Mouse (Mus musculus) MEL-GATA-1-ER (cell line): ENCODE data around the gene Mybpc2.

Source experiments
- DNase-seq: peaks from one replicate; pipeline ENCODE4 v3.0.0-alpha.2; 2012; ENCODE audit warnings: low read depth; ENCODE audit errors: extremely low read depth

Gene Mybpc2

DNA sequence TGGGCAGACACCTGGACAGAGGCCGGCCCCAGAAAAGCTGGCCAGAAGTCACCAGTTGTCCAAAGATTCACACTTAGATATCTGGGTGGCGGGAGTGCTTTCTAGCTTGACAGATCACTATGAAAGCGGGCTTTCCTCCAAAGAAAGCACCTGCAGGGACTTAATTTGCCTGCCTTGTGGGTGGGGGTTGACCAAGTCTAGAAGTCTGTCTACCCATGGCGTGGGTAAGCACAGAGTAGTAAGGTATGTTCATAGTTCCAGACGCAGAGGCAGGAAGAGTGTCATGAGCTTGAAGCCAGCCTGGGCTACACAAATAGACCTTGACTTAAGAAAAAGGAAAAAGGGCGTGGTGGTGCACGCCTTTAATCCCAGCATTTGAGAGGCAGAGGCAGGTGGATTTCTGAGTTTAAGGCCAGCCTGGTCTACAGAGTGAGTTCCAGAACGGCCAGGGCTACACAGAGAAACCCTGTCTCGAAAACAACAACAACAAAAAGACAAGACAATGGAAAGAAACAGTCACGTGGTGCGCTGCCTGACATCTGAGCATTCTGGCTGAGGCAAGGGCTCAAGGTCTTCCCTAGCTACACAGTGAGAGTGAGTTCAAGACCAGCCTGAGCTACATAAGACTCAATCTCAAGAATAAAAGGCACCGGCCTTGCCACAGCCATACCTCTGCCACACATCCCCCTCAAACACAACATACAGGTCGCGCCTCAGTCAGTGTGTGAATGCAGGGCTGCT is 2.1 kb upstream of the Mybpc2 start:
- DNase-seq, result no peak

DNA sequence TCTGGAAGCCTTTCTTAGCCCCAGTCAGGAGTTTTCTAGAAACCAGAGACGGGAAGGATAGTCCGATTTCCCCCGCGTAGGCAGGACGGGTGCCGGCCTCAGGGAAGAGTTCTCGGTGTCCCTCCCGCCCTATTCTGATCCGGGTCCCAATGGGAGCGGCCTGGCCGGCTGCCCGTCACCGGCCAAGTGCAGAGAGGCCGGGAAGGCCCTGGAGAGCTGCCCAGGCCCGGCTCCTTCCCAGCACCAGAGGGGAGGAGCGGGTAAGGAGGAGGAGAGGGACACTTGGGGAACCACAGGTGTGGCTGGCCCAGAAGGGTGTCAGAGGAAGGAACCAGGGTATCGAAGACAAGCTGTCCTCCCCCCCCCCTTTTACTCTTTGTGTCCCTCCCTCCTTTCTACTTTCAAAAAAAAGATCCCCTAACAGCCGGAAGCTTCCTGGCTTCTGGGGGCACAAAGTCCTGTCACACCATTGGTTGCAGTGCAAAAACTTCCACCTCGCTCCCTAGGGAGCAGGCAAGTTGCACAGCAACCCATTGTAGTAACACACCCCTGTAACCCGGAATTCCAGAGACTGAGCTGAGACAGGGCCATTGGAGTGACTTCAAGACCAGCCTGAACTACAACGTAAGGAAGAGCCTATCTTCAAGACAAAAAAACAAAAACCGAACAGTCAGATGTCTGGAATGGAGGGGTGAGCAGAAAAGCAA is 823 bp upstream of the Mybpc2 start:
- DNase-seq, result no peak

DNA sequence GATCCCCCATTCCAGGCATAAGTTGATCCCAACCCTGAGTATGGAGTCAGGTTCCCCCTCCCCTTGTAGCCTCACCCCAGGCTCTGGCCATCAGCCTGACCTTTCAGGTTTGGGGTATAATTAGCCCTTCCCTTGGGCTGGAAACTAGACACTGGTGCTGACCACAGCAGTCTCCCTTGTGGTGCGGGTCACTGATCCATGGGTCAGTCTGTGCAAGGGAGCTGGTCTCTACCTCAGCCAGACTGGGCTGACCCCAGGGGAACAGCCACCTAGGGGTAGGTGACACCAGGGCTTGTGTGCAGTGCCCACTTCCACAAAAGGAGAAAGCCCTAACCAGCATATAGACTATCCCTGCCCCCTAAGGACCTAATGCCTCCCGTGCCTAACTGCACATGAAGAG is 1.4 kb downstream of the Mybpc2 start:
- no peak for DNase-seq

DNA sequence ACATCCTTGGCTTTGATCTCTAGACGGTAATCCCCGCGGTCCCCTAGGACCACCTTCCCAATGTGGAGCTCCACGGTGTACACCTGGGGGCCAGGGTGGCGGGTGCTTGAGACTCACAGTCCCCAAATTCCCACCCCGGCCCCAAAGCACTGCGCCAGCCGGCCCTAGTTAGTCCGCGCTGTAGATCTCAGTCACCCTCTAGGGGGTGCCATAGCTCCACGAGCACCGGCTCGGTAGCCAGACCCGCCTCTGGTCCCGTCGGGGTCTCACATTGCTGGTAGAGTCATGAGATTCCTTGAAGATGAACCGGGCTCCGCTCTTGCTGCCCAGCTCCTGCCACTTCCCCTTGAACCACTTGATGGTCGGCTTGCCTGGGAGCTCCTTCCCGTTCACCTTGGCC is 2.7 kb downstream of the Mybpc2 start:
- no peak for DNase-seq

DNA sequence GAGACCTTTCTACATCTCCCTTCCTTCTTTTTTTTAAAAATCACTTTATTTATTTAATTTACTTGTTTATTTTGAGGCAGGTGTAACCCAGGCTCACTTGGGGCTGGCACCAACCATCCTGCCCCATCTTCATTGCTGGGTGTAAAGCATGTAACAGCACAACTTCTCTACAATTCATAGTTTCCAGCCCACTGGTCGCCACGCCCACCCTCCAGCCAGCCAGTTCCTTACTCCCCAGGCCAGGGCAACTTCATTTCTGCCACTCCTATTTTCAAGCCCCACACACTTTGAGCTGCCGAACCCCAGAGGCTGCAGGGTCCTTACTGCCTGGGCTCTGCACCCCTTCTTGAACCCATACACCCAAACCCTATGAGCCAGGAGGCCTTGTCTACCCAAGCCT is 3.5 kb downstream of the Mybpc2 start:
- DNase-seq, result no peak

DNA sequence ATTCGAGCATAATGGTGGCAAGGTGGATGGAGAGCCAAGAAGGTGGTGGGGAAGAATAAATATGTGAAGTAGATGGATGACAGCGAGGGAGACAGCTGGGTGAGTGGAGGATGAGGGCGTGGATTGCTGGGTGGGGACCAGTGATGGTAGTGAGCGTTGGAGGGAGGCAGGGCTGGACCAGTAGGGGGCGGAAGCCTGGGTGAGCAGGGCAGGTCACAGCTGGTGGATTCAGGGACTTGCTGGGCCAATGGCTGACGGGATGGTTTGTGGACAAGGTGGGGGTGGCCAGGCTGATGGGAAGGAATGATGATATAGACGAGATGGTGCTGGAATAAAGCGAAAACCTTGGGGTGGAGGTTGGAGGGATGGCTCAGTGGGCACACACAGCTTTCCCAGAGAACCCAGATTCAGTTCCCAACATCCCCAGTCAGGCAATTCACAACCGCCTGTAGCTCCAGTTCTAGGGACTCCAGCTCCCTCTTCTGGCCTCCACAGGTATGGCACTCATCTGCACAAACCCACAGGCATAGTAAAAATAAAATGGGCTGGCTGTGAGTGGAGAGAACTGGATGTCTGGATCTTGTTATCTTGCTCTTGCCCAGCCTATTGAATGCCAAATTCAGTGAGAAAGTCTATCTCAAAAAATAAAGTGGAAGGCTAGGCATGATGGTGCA is 5.1 kb downstream of the Mybpc2 start:
- DNase-seq, result no peak

DNA sequence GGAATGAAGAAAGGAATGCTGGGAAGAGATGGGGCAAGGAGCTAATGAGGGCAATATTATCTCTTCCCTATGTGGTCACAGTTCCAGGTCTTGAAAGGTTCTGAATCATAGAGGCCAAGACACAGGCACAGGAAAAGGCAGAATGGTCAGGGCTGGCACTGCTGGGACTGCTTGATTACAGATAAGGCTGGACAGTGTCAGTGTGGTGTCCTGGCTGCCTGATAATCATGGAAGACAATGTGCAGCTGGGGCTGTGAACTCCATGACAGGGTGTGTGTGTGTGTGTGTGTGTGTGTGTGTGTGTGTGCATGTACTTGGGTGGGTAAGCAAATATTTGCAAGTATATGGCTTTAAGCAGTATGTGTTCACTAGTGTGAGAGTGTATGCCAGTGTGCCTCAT is 17.0 kb downstream of the Mybpc2 start:
- DNase-seq, result no peak

DNA sequence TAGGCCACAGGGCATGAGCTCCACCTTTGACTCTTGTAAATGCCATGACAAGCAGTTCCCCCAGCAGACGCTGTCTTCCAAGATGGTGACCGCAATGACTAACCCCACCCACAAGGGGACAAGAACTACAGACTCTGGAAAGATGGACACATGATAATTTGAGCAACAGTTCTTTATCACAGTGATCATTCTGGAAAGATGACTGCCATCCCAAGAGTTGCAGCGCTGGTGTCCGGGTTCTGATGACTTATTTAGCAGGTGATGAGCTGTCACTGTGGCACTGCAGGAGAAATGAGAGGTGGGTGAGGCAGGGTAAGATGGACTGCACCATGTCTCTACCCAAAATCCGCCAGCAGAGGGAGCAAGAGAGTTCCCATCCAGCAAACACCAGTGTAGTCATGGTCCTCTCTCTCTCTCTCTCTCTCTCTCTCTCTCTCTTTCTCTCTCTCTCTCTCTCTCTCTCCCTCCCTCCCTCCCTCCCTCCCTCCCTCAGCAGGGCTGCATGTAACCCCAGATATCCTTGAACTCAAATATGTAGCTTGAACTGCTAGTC is 22.8 kb downstream of the Mybpc2 start:
- DNase-seq, result peak; percentile 62

DNA sequence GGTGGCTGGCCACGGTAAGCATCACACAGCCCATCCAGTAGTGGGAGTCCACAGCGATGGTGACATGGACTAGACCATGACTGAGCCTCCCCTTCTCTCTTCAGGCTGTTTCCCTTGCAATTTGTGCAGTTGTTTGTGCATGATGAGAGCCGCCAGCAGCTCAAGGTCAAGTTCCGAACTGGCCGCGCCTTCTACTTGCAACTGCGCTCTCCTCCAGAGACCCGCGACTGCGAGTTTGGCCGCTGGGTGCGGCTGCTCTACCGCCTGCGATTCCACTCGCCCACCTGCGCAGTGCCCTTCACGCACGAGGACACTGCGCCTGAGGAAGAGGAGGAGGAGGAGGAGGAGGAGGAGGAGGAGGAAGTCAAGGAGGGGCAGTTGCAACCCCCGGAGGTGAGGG is 24.4 kb downstream of the Mybpc2 start:
- DNase-seq, result no peak

DNA sequence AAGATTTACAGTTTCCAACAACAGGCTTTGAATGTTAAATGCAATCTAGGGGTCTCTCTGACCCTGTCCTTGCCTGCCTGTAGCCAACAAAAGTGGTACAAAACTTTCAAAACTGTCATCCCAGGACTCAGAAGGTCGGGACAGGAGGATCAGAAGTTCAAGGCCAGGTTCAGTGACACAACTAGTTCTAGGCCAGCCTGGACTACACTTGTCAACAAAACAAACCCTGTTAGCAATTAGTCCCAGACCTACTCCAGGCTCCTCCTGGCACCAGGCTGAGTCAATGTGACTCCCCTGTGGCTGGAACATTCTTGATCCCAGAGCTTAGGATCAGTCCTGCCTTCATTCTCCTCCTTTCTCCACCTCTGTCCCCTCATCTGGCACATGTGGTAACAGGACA is 25.5 kb downstream of the Mybpc2 start:
- no peak for DNase-seq

DNA sequence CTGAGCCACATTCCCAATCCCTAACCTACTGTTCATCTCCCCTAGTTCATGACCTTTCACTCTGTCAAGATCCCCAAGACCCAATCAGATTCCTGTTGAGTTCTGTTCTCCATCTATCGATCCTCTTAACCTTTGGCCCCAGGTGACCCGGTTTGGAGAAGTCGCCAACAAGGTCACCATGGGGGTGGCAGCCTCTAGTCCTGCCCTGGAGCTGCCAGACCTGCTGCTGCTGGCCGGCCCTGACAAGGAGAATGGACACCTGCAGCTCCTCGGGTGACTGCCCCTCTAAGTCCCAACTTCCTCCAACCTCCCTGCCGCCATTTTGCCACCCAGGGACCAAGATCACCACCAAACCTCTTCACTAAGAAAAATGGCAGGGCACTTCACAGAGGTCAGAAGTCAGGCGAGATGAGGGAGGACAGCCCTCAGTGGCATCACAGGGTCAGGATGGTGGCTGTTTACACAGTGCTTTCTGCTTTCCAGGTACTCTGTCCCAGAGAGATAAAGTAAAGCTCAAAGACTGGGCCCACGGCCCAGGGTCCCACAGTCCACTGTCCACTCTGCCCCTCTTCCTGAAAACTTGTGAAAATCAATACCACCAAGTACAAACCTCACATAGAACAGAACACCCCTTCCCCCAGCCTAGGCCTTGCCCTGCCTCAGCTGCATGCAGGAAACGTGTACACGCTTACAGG is 26.9 kb downstream of the Mybpc2 start:
- DNase-seq, result no peak

DNA sequence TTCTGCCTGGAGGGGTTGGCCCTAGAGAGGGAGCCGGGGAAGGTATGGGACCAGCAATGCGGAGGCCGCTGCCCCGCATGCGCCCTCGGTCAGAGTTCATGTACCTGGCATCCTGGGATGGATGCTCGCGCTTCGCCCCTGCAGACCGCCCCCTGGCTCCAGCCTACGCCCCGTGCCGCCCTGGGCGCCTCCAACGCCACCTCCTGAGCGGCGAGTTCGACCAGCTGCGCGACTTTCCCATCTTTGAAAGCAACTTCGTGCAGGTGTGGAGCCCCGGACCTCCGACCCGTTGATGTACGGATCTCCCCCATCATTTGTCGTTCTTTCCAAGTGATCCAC is 27.7 kb downstream of the Mybpc2 start:
- no peak for DNase-seq

DNA sequence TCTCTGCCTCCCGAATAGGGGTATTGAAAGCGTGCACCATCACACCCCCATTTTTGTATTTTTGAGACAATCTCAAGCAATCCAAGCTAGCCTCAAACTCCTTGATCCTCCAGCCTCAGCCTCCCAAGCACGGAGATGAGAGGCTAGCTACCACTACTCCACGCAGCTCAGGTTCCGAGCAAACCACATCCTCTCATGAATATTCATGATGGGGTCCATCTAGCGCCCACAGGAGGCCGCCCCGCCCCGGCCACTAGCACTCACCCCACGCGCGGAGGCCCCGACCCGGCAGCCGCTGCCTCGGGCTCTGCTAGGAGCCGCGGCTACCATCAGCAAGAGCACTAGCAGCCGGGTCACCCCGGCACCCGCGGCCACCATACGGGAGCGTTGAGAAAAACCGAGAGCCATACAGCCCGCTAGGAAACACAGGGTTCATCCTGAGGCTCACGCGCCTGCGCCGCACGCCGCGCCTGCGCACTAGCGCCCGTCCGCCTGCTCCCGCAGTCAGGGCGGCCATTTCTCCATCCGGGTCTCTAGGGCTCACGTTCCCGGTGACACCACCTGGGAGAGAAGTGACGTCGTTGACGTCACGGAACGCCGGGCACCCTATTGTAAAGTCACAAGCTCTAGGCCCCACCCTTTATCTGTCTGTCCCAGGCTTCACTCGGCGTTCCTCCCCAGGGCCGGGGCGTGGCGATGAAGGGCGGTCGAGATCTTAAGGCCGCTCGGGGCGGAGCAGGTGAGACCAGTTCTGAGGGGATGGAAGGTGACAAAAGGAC is 28.3 kb downstream of the Mybpc2 start, which contains the start of the genes Emc10 and Fam71e1:
TSS of gene Emc10 (minus strand) at position 538 of the 779 bp plus-strand sequence.
TSS of gene Fam71e1 (plus strand) at position 590 of the 779 bp plus-strand sequence.
- peak; percentile 99 for DNase-seq

DNA sequence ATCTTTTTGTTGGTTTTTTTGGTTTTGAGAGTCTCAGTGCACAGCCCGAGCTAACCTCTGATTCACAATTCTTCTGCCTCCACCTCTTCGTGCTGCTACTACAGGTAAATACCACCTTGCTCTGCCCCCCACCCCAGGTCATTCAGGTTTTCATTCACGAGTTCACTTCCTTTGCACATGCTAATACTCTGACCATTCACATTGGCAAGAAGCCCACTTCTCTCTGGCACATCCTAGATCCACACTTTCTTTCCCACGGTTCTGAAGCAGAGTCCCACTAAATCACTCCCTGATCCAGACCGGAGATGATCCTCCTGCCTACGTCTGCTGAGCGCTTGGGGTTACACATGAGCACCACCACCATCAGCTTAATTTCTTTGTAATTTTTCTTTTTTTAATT is 29.4 kb downstream of the Mybpc2 start:
- no peak for DNase-seq

DNA sequence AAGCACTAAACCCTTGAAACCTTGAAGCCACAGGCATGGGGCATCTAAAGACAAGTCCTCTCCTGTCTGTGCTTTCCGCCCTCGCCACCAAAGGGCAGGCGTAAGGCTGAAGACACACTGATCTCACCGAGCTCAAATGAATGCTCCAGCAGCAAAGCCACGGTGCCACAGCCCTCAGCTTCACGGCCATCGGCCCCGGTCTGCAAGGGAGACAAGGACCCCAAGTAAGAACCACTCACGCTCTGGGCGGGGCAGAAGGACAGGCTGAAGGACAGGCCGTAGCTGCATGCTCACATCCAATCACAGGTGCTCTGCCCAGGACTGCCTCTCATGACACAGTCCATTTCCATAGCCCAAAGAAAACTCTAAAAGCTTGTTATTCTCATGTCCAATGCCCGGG is 29.8 kb downstream of the Mybpc2 start:
- no peak for DNase-seq

DNA sequence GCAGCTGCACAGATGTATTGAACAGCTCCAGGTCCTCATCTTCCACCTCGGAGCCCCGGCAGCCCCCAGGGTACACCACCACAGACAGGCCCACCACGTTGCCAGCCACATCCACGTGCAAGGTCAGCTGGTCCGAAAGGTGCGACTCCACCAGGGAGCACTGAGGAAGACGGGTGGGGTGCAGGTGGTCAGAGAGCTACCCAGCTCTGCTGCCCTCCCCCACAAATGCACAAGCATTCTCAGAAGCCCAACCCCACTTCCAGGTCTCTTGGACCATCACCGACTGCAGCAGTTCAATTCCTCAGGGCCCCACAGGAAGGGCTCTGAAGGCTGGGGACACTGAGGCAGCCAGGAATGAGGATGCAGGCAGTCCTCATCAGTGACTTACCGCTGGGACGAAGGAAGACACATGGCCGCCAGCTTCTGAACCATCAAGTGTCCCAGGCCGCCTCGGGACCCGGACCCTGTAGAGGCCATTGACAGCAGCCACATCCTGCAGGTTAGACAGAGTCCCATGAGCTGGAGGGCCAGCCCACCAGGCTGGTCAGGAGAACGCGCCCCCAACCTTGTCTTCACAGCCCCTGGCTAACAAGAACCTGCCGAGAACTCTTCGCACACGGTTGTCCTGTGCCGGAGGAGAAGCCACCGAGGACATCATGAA is 32.2 kb downstream of the Mybpc2 start:
- DNase-seq, result no peak

DNA sequence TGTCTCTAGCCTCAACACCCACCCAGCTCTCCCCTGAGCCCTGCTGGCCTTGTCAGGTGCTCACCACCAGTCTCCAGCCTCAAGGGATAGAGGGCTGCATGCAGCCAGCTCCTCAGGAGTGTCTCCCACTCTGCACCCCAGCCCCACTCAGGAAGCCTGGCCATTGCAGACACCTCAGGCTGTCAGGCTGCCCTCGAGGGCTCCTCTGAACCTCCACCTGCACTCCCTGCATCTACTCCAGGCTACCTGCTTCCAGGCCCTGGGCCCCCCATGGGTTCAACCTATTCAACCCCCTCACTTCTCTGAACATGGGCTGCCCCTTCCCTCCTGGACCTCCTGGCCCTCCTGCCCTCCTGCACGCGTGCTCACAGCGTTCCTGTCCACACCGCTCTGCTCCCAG is 33.1 kb downstream of the Mybpc2 start:
- DNase-seq, result no peak

DNA sequence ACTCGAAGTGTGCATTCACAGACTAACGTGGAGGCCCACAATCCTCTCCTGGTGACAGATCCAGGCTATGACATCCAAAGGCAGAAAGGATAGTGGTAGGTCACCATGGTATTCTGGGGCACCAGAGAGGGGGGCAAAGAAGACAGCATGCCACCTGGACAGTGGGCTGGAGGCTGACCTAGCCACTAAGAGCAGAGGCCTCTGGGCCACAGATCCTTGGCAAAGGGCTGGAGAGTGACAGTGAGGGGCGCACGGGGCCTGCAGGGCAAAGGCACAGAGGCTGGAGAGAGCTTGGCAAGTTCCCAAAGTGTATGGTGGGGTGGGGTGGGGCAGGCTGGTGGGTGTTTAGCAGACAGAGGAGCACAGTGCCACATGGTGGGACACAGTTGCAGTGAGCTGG is 34.2 kb downstream of the Mybpc2 start:
- DNase-seq, result no peak

DNA sequence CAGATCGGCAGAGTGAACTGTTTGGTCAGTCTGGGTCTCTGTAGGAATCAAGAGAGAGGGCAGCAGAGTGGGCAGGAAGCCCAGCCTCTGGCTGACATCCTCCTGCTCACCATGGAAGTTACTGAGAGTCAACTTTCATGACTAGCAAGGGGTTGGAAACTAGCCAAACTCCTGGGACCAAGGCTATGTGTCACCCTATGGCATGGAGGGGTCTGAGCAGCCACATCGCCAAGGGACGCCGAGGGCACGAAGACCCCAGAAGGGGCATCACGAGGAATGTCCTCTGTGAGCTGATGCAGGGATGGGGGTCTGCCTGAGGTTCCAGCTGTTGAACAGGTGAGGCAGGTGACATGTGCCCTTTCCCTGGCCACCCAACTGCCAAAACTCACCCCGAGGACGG is 35.9 kb downstream of the Mybpc2 start:
- DNase-seq, result no peak

DNA sequence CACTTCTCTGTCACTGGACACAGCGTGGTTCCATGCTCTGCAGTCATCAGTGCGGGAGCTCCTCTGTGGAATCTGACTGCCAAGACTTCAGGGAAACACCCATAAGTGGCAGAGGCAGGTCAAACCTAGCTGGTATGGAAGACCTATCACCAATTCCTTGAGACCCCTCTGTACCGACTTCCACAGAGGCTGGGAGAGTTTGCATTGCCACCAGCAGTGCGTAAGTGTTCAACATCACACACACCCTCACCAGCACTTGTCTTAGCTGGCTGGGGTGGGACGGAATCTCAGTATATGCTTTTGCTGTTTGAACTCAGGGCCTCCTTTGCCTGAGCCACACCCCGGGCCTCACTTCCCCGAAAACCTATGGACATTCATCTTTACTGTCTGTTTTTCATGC is 36.5 kb downstream of the Mybpc2 start:
- no peak for DNase-seq
